Mouse (Mus musculus): ENCODE results near the gene Slc25a51. TPM values are rescaled to one million over a fixed set of nuclear protein-coding genes. Genes with fewer than 3 reads are reported as not detected.
A peak's percentile ranks its signal among the peaks of the same experiment; 100 is the strongest.

Gene Slc25a51
- total RNA-seq (2021): 449 and 529 TPM in 2 replicates
- long read RNA-seq, experiment 1, full-length matches to known transcripts: 196 of 215 reads
- long read RNA-seq, experiment 1, partial matches to known transcripts: 0 of 215 reads
- long read RNA-seq, experiment 1, other reads (novel, unspliced or antisense): 19 of 215 reads
- long read RNA-seq, experiment 2, full-length matches to known transcripts: 135 of 164 reads
- long read RNA-seq, experiment 2, partial matches to known transcripts: 0 of 164 reads
- long read RNA-seq, experiment 2, other reads (novel, unspliced or antisense): 29 of 164 reads

DNA sequence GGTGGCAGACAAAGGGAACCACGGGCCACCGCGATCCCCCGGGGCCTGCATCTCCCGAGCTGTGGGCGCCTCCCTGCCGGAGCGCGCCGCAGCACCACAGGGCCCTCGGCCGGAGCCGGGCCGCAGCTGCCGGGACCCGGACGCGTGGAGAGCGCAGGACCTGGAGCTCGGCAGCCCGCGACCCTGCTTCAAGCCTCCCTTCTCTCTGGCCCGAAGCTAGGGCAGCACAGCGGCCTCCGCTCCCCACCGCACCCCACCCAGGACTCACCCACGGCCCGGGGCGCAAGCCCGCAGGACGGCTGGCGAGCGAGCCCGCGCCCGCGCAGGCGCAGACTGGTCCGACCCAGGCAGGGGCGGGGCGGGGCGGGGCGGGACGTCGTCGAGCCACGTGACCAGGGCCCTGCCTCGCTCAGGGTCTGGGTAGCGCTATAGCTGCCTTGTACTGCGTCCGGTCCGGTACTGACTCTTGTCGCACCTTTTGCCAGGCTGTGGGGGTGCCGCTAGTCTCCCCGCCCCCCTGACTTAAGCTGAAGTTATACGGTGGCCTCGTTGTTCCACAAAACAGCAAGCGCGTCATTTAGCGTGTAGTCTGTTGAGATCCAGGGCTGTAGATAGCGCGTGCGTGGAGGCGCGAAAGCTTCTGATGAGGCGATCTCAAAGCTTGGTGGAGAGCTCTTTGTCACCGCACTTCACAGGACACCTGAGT is at the start of gene Slc25a51:
Gene Slc25a51, minus strand, starts transcription at position 340 of the 706 bp plus-strand sequence.
- peak; percentile 92 for DNase-seq

DNA sequence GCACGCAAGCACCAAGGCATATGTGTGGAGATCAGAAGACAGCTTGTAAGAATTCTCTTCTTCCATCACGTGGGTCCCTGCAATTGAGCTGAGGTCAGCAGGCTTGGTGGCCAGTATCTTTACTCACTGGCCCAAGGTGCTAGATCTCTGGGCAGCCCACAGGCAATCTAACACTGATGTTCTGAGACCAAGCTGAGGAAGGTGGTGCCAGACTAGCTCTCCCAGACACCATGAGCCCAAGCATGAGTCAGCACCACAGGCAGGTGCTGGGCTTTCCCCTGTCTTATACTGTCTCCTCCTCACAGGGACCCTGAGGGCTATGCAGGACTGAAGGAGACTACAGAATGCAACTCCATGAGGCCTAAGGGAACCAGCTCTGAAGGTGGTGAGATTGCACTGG is 49.0 kb upstream of the Slc25a51 start:
- DNase-seq: no peak

DNA sequence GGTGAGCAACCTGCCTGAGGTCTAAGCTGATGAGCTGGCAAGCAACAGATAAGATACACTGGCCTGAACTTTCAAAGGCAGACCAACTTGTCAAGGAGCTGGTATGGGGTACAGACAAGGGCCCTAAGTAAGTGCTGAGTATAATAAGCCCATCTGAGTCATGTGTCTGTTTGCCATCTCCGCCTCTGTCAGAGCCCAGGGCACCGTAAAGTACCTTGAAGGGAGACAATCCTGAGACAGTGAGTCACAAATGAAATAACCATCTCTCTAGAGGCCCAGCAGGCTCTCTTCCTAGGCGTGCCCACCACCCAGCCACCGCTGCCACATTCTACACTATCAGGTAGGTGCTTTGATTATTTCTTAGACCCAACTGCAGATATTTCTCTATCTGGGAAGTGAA is 46.4 kb upstream of the Slc25a51 start:
- DNase-seq: no peak

DNA sequence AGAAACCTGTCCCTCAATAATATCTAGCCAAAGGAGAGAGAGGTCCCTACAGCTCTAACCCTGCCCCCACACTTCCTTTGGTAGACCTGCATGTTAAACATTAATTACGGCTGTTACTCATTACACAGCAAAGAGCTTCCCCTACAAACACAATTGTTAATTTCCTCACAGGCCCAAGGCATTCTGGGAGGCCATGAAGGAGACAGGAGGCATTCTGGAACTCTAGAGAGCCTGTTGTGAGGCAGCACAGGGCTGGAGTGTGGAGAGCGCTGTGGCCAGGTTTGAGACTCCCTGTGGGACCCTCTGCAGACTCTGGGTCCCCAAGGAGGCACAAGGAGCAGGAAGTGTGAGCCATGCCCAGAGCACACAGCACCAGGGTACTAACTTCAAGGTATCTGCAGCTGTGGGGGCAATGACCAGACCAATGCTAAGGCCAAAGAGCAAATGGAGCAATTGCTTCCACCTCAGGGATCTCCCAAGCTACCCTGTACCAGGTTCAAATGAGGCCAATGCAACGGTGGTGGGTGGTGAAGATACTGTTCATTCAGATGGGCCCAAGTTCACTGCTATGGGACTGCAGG is 44.8 kb upstream of the Slc25a51 start:
- peak; percentile 65 for DNase-seq

DNA sequence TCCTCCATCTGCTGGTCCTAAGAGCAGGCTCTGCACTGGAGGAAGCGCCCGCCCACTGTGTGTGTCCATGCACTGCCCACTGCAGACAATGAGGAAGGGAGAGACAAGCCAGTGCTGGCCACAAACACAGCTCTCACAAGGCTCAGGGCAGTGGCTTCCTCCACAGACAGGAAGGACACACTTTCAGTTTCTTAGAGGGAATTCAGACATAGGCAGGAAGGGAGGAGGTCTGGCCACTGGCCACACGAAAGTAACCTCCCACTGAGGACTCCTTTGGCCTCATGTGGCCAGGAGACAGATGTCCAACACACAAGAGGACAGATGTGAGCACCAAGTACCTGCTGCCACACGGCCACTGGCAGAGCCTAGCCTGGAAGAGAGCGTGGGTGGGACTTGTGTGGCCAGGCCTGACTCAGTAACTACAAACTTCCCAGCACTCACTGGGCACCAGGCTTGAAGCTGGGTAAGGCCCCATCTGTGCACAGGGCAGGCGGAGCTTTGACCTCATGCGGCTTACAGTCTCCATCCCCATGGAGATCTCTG is 44.1 kb upstream of the Slc25a51 start:
- DNase-seq: peak; percentile 44

DNA sequence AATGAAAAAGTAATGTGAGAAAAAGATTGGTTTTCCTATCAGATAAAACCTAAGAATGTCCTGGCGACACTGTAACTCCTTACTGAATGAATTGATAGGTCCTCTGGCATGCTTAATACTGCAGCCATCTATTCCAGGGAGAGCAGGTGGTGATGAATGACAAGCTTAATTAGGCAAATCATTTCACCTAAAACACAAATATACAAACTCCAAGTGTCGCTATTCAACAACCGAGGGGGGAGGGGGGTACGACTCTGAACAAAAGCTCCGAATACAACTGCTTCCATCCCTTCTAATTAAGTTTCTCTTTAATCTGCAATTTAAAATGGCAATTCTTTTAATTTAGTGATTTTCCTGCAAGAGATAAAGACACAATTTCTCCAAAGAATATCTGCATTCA is 40.4 kb upstream of the Slc25a51 start:
- no peak for DNase-seq

DNA sequence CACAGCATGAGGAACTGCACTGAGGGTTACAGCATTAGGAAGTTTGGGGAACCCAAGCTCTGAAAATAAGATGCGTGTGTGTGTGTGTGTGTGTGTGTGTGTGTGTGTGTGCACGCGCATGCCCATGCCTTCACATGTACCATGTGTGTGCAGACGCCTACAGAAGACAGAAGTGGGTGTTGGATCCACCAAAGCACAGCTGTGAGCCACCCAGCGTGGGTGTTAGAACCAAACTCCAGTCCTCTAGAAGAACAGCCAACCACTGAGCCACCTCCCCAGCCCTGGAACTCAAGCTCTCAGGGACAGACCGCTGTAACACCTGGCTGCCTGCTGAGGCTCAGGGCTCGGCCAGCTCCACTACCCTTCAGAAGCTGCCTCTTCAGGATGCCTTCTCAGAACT is 39.9 kb upstream of the Slc25a51 start:
- no peak for DNase-seq

DNA sequence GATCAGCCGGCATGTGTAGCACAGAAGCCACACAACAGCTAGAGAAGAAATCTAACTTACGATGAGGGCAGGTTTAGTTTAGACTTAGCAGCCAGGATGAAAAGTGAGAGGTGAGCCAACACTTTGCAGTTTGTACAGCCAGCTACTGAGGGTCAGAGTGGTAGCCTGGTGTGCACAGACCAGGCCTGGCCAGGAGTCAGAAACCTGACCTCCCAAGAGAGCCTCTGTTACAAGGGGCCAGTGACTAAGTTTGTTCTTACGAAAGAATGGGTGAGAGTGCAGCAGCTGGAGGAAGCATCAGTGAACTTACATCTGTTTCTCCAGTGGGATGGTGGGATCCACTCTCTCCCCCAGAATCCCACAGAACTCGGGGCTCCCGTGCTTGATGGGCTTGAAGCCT is 38.6 kb upstream of the Slc25a51 start:
- peak; percentile 80 for DNase-seq

DNA sequence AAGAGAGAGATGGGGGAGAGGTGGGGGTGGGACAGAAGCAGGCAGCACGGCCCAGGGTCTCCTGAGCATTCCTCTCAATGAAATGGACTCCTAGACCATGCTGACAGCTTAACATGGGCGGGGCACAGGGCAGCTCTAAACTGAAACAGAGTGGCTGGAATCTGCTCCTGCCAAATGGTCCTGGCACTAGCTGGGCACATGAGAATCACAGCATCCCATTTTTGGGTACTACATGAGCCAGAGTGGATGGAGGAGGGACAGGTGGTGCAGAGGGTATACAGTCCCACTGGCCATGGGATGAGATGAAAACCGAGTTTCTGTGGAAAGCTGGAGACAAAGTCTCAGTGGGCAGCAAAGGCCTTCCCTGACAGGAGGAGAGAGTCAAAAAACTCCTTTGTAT is 36.7 kb upstream of the Slc25a51 start:
- DNase-seq: no peak

DNA sequence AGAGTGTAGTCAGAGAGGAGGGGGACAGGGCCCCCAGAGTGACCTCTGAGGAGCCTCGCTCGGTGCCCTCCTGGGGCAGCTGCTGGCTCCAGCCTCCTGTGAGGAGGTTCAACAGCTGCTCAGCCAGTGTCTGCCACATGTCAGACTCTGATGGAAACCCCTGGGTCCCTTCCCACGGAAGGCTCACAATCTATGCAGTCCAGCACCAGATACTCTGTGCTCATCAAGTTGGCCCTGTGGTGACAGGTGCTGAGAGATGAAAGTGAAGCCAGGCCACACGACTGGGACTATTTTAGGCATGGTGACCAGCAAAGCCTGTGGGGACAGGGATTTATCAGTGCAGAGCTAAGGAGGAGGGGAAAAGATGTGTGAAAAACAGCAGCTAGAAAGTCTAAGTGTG is 36.2 kb upstream of the Slc25a51 start:
- DNase-seq: no peak

DNA sequence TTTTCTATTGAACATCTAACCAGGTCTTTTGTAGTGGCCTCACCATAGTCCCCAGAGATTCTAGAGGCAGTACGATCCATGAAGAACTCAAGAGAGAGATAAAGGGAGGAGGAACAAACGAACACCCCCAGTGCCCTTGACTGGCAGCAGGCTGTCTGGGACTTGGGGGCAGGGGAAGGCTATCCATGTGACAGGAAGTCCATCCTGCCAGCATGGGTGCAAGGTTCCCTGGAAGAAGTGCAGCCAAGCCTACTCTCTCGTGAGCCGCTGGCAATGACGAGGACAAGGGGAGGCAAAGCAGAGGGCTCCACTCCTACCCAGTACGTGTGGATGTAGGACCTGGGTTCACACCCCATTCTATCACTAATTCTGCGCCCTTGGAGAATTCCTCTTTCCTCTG is 35.1 kb upstream of the Slc25a51 start:
- DNase-seq: peak; percentile 66

DNA sequence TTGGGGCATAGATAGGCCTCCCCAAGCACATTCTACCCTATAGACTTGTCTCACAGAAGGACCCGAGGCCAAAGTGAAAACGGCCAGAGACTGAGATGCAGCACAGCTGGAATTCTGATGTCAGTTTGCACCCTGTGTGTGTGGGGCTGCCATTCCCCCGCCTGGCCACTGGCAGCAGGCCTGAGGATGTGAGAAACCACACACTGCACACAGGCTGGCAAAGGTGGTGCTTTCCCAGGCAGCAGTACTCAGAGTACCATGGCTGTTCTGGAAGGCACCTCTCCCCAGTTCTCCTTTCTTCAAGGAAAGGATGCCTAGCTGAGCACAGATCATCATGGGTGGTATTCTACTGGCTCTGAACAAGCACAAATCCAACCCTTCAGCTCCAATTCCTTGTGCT is 33.7 kb upstream of the Slc25a51 start:
- DNase-seq: no peak

DNA sequence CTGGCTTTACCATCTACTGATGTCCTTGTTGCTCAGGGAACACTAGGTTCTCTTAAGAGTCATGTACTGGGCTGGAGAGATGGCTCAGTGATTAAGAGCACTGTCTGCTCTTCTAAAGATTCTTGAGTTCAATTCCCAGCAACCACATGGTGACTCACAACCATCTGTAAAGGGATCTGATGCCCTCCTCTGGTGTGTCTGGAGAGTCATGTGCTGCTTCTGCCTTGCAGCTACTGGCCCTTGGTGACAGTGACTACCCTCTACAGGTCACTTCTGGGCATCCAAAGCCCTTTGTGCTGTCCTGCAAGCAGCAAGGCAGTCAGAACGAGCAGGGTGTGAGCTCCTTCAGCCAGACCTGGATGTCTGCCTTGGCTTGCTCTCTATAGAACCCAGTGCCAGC is 33.2 kb upstream of the Slc25a51 start:
- no peak for DNase-seq

DNA sequence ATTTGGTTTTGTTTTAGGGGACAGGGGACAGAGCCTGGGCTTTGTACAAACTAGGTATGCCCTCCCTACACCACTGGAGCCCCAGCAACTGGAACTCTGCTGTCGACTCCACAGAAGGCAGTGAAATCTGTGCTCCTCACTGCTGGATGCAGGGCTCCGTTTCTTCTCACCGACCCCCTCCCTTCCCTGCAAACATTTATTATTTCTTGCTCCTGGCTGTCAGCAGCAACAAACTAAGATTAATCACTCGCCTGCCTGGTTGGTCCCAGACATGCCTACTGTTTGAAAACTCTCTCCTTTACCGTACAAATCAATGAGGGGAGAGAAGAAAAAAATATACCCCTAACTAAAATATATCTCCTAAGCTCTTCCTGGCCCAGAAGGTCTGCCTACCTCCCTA is 30.7 kb upstream of the Slc25a51 start:
- DNase-seq: no peak

DNA sequence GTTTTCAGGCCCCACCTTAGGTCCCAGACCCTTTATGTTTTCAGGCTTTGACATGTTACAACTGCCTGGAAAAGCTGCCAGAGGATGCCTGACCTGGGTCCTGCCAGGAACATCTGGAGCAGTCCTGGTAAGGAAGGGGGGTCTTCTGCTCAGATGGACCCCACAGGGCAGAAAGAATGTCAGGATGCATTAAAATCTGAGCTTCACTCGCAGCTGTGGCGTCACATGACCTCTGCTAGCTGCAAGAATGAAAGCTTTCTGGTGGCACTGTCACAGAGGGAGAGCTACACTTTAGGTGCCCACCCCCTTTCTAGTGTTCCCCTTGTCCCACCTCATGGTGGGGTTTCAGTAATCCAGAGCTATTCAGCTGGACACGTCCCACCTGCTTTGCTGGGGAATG is 28.4 kb upstream of the Slc25a51 start:
- DNase-seq: no peak

DNA sequence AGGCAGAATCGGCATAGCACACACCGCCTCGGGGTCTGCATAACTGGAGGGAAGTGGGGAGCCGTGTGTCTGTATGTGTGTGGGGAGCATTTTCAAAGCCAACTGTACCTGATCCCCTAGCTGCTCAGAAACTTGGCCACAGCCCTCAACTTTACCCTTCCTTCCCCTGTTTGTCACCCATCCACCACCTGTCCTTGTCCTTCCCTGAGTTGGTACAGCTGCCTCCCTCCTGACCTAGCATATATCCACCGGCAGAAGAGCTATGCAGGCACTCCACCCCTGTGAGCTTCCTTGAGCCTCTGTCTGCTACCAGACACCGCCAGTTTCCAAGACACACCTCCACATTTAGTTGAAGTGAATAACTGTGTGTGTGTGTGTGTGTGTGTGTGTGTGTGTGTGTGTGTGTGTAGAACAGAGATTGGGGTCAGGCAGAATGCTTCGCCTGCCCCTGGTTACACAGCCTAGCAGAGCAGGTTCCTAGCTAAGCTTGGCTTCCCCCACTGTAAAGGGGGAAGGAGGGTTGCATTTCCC is 27.9 kb upstream of the Slc25a51 start:
- no peak for DNase-seq

DNA sequence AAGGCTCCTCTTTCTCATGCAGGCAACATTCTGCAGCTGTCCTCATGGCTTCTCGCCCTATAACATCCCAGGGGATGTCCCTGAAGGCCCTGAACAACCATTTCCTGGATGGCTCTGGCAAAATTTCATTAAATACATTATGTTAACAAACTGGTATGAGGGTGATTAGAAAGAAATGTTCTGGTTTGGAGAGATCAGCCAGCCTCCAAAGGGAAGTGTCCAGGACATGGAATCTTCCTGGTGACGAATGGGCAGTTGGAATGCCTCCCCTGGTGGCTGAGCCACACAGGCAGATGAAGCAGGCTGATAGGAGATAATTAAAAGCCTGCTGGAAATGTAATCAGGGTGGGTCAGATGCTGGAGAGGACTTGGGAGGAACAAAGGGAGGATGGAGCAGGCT is 27.3 kb upstream of the Slc25a51 start:
- DNase-seq: no peak

DNA sequence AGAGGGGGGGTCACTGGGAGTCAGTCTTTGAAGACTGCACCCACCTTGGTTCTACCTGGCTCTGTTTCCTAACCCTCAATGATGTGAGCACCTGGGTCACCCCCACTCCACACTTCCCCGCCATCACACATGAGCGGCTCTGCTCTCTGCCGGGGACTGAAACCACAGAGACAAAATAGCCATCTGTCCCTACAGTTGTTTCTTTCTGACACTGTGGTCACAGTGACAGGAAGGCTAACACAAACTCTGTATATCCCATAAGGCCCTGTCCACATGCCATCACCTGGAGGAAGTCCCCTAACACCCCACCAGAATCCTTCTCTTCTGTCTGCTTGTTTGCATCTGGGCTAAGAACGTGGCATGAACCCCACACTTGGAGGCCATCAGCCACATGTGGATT is 26.1 kb upstream of the Slc25a51 start:
- no peak for DNase-seq

DNA sequence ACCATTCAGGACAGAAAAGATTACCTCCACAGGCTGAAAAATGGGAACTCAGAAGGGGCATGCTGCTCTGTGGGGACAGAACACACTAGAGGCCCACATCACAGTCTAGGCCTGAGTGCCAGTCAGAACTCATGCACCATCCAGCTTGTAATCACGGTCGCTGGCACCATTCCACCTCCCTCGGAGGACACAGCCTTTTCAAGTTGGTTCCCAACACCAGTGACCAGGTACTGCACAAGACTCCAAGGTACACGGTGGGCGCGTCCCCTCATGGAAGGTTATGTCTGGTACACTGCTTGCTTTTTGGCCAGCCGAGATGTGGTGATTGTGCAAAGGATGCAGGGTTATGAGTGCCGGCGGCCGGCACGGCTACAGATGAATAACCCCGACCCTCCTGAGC is 25.5 kb upstream of the Slc25a51 start:
- no peak for DNase-seq

DNA sequence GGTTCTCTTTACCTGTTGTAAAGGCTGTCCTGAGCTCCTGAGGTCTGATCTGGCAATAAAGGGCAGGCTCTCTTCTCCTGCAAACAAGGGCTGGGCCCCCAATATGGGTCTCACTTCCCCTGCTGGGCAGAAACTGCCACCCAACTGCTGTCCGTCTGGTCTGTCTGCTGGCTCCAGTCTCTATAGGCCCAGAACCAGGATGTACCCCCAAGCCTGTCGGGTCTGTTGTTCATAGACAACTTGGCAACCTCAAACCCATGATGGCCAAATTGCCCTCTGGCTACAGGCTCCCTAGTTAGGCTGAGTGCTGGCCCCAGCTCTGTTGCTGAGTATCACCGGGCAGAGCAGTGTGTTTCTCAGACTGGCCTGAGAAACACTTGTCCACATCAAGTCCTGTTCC is 23.2 kb upstream of the Slc25a51 start:
- no peak for DNase-seq

DNA sequence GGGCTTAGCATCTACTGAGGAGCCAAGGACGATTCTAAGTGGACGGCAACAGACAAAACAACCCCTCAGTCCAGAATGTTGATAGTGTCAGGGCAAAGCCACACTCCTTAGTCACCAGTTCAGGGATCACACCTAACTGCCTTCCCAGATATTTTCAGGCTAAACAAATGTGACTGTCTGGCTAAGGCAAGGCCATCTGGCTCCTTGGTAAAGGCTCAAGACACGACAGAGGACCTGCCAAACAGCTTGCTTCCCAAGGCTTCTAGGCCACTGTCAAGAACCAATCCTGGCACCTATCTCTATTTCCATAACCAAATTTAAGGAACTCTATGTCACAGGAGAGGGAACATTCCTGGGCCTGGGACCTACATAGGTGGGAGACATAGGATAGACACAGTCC is 22.8 kb upstream of the Slc25a51 start:
- no peak for DNase-seq

DNA sequence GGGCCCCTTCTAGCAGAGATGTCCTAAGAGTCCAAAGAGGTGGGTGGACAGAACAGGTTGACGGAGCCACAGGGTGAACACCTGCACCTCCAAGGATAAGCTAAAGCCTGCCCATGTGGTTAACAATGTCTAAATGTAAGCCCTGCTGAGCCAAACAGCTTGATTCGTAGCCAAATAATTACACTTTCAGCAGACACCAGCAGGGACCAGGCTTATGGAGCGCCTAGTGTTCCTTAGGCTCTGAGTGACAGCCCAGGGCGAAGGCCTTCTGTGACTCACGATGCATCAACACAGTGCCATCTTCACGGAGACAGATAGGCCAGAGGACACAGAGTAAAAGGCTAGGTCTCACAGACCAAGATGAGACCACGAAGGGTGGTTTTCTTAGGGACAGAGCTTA is 20.9 kb upstream of the Slc25a51 start:
- DNase-seq: peak; percentile 63

DNA sequence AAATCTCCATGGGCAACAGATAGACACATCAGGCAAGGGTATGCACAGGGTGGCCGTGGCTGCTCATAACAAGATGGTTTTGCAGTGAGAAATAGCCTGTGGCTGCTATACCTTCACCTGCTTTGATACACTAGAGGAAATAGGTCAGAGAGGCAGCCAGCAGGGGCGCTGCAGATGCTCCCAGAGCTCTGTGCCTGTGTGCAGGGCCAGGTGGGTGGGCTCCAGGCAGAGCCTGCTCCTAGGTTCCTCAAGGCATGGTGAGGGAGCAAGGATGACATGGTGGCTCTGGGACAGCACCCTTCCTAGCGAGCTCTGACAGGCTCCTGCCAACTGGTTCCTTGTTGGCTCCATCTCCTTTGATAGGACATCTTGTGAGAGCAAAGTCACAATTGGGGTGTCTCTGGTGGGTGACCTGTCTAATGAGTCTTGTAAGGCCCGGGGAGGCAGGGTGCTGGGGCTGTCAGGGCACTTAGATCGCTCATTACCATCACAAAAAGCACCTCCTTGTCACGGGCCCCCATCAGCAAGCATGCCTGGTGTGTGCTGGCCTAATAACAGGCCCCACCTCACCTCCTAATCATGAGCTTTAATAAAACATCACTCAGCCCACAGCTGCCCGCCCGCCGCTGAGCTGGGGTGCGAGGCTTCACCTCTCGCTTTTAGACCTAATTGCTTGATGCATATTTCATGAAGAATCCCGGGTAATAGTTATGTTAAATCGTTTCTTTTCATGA is 18.3 kb upstream of the Slc25a51 start:
- DNase-seq: no peak

Data from adrenal gland, postnatal 14 days (tissue).